Mouse (Mus musculus): ENCODE data around the gene Hsd17b2.

The Hsd17b2 gene

GRCm38 (mm10) chr8:117701859-117702258, at the start of gene Hsd17b2:
Gene Hsd17b2, plus strand, starts transcription at chr8:117701904.
- no peak for DNase-seq (ENCODE audit: low read depth, low spot score)

- no peak for DNase-seq (ENCODE audit: low read depth, low spot score)
These were observed 49.4 kb upstream of the Hsd17b2 start for GRCm38 (mm10) chr8:117652318-117652717.

- no peak for DNase-seq (ENCODE audit: low read depth, low spot score)
These were observed 42.7 kb upstream of the Hsd17b2 start for GRCm38 (mm10) chr8:117658990-117659389.

GRCm38 (mm10) chr8:117660358-117661031, 41.2 kb upstream of the Hsd17b2 start:
- no peak for DNase-seq (ENCODE audit: low read depth, low spot score)

GRCm38 (mm10) chr8:117667349-117668124, 34.2 kb upstream of the Hsd17b2 start:
- DNase-seq (ENCODE audit: low read depth, low spot score): no peak

- DNase-seq (ENCODE audit: low read depth, low spot score): no peak
These were observed 31.2 kb upstream of the Hsd17b2 start for GRCm38 (mm10) chr8:117670461-117670860.

- no peak for DNase-seq (ENCODE audit: low read depth, low spot score)
These were observed 29.1 kb upstream of the Hsd17b2 start for GRCm38 (mm10) chr8:117672558-117672957.

GRCm38 (mm10) chr8:117673430-117673830, 28.3 kb upstream of the Hsd17b2 start, which contains the start of gene Sdr42e1:
Gene Sdr42e1, minus strand, starts transcription at chr8:117673689.
- no peak for DNase-seq (ENCODE audit: low read depth, low spot score)

- DNase-seq (ENCODE audit: low read depth, low spot score): no peak
These were observed 26.5 kb upstream of the Hsd17b2 start for GRCm38 (mm10) chr8:117675171-117675570.

GRCm38 (mm10) chr8:117676460-117676859, 25.2 kb upstream of the Hsd17b2 start:
- DNase-seq (ENCODE audit: low read depth, low spot score): no peak

GRCm38 (mm10) chr8:117677011-117677410, 24.7 kb upstream of the Hsd17b2 start:
- no peak for DNase-seq (ENCODE audit: low read depth, low spot score)

- no peak for DNase-seq (ENCODE audit: low read depth, low spot score)
These were observed 23.1 kb upstream of the Hsd17b2 start for GRCm38 (mm10) chr8:117678650-117679049.

GRCm38 (mm10) chr8:117683925-117684472, 17.7 kb upstream of the Hsd17b2 start:
- no peak for DNase-seq (ENCODE audit: low read depth, low spot score)

- DNase-seq (ENCODE audit: low read depth, low spot score): no peak
These were observed 17.2 kb upstream of the Hsd17b2 start for GRCm38 (mm10) chr8:117684504-117684903.

GRCm38 (mm10) chr8:117687890-117688289, 13.8 kb upstream of the Hsd17b2 start:
- DNase-seq (ENCODE audit: low read depth, low spot score): no peak

- no peak for DNase-seq (ENCODE audit: low read depth, low spot score)
These were observed 9.6 kb upstream of the Hsd17b2 start for GRCm38 (mm10) chr8:117692131-117692530.

GRCm38 (mm10) chr8:117695636-117696035, 6.1 kb upstream of the Hsd17b2 start:
- DNase-seq (ENCODE audit: low read depth, low spot score): no peak

- no peak for DNase-seq (ENCODE audit: low read depth, low spot score)
These were observed 4.5 kb upstream of the Hsd17b2 start for GRCm38 (mm10) chr8:117697248-117697647.

GRCm38 (mm10) chr8:117700699-117701098, 1.0 kb upstream of the Hsd17b2 start:
- DNase-seq (ENCODE audit: low read depth, low spot score): no peak

GRCm38 (mm10) chr8:117701246-117701645, 458 bp upstream of the Hsd17b2 start:
- no peak for DNase-seq (ENCODE audit: low read depth, low spot score)

- no peak for DNase-seq (ENCODE audit: low read depth, low spot score)
These were observed 997 bp downstream of the Hsd17b2 start for GRCm38 (mm10) chr8:117702701-117703100.

GRCm38 (mm10) chr8:117706141-117706540, 4.4 kb downstream of the Hsd17b2 start:
- DNase-seq (ENCODE audit: low read depth, low spot score): no peak

GRCm38 (mm10) chr8:117712226-117712625, 10.5 kb downstream of the Hsd17b2 start:
- DNase-seq (ENCODE audit: low read depth, low spot score): no peak
